Mouse (Mus musculus): ENCODE data around the gene Slc25a15. TPM values are rescaled to one million over a fixed set of nuclear protein-coding genes. Genes with fewer than 3 reads are reported as not detected.

Gene Slc25a15
- polyA plus RNA-seq, 1 experiment from 2014 or later = 14.2 TPM

GRCm38 (mm10) chr8:22390766-22391463 lies 7.5 kb downstream of the Slc25a15 start:
- Histone ChIP-seq H3K9ac (no peak overlapping the region), H3K4me2 (replicated peaks) (no peak overlapping the region), H3K27ac (no peak overlapping the region), H3K27me3 (replicated peaks) (no peaks in the 10 kb centered on the region), H3K4me3 (no peak overlapping the region), H3K36me3 (peaks cover 14% of the 10 kb centered on the region; the same call in 1 of the 2 replicates), H3K4me1 (no peaks in the 10 kb centered on the region), H3K9me3 (no peaks in the 10 kb centered on the region)
- WGBS = 92% methylated on average over 8 of the region's 8 CpGs
- no peak for ATAC-seq (ENCODE audit: low FRiP score, low read depth)

DNA sequence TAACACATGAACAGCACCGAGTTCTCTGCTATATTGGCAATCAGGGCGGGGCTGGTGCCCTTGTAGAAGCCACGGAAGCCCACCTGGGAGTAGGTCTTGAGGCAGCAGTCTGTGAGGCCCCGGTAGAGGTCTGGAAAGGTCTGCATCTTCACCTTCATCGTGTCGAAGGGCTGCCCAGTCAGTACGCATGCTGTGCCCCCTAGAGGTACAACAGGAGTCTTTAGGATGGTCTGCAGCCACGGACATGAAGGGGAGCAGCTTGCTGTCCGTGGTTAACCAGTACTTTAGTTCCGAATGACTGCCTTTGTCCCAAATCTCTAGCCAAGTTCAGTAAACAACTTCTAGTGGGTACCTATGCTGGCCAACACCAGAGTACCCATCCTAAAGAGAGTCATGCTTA lies 8.5 kb downstream of the Slc25a15 start:
- WGBS = 83% methylated on average over 10 of the region's 10 CpGs
- no peak for ATAC-seq (ENCODE audit: low FRiP score, low read depth)

DNA sequence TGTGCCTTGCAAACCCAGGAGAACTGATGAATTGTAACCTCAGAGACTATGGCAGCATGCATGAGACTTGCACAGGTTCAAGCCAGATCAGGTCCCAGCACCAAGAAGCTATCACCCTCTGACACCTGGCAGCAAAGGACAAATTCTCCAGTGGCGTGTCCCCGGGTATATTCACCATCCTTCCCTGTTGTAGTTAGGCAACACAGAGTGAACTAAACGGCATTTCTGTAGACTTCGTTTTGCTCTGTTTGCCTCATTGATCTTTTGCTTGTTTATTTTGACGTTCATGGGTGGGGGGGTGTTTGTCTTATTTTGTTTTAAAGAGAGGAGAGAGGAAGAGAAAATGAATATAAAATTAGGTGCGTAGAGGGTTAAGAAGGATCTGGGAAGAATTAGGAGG lies 13.2 kb downstream of the Slc25a15 start:
- no peak overlapping the region for H3K4me3 ChIP-seq
- H3K9ac ChIP-seq = no peak overlapping the region
- no peaks in the 10 kb centered on the region for H3K4me1 ChIP-seq
- 96% methylated on average over 6 of the region's 6 CpGs for WGBS
- H3K4me2 ChIP-seq (replicated peaks) = no peak overlapping the region
- H3K27me3 ChIP-seq (replicated peaks) = no peaks in the 10 kb centered on the region
- H3K27ac ChIP-seq = no peak overlapping the region
- peaks cover 30% of the 10 kb centered on the region for H3K36me3 ChIP-seq
- no peaks in the 10 kb centered on the region for H3K9me3 ChIP-seq
- ATAC-seq (ENCODE audit: low FRiP score, low read depth) = no peak

More for the DNA sequence above, 8.5 kb downstream of the Slc25a15 start:
- Histone ChIP-seq H3K27ac (no peak overlapping the region), H3K9ac (no peak overlapping the region), H3K27me3 (replicated peaks) (no peaks in the 10 kb centered on the region), H3K4me3 (no peak overlapping the region), H3K9me3 (no peaks in the 10 kb centered on the region), H3K4me2 (replicated peaks) (no peak overlapping the region), H3K4me1 (no peaks in the 10 kb centered on the region), H3K36me3 (peaks cover 14% of the 10 kb centered on the region; the same call in 1 of the 2 replicates)

GRCm38 (mm10) chr8:22382824-22383595 lies 15.4 kb downstream of the Slc25a15 start:
- H3K36me3 ChIP-seq = peaks cover 19% of the 10 kb centered on the region
- ATAC-seq (ENCODE audit: low FRiP score, low read depth) = no peak
- no peaks in the 10 kb centered on the region for H3K4me1 ChIP-seq
- H3K9me3 ChIP-seq = no peaks in the 10 kb centered on the region
- H3K27me3 ChIP-seq (replicated peaks) = no peaks in the 10 kb centered on the region
- H3K27ac ChIP-seq = no peak overlapping the region
- H3K9ac ChIP-seq = no peak overlapping the region
- no peak overlapping the region for H3K4me3 ChIP-seq
- WGBS = 82% methylated on average over 19 of the region's 19 CpGs
- H3K4me2 ChIP-seq (replicated peaks) = no peak overlapping the region

GRCm38 (mm10) chr8:22380934-22381333 lies 17.5 kb downstream of the Slc25a15 start:
- Histone ChIP-seq H3K9me3 (no peaks in the 10 kb centered on the region), H3K36me3 (peaks cover 17% of the 10 kb centered on the region), H3K4me1 (no peaks in the 10 kb centered on the region), H3K9ac (no peak overlapping the region), H3K27me3 (replicated peaks) (no peaks in the 10 kb centered on the region), H3K4me3 (no peak overlapping the region), H3K4me2 (replicated peaks) (no peak overlapping the region), H3K27ac (no peak overlapping the region)
- ATAC-seq (ENCODE audit: low FRiP score, low read depth) = no peak
- 95% methylated on average over 11 of the region's 11 CpGs for WGBS

- peak; percentile 81; the same call in 1 of the 2 replicates for ATAC-seq (ENCODE audit: low FRiP score, low read depth)
- H3K27ac ChIP-seq = no peak overlapping the region
- WGBS = 53% methylated on average over 5 of the region's 5 CpGs
Measured at GRCm38 (mm10) chr8:22376903-22377302, 21.5 kb downstream of the Slc25a15 start.

DNA sequence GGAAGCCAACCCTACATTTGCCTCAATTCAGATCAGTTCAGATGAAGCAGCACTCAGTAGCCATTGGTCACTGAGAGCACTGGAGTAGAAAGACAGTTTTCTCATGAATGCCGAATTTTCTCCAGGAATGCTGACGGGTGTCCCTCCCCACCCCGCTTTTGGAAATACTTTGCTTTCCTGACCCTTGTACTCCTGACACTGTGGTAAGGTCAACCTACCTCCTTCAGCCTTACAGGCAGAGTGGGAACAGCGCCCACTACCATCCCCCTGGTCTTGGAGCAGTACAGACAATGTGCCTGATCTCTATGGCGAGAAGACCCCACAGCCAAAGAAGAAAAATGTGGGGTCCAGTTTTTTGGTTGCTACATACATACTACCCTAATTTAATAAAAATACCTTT lies 22.1 kb downstream of the Slc25a15 start:
- no peak for ATAC-seq (ENCODE audit: low FRiP score, low read depth)
- H3K4me2 ChIP-seq (replicated peaks) = no peak overlapping the region
- no peaks in the 10 kb centered on the region for H3K27me3 ChIP-seq (replicated peaks)
- H3K27ac ChIP-seq = no peak overlapping the region
- H3K36me3 ChIP-seq = peaks cover 7% of the 10 kb centered on the region
- no peaks in the 10 kb centered on the region for H3K9me3 ChIP-seq
- H3K9ac ChIP-seq = no peak overlapping the region
- H3K4me1 ChIP-seq = no peaks in the 10 kb centered on the region
- H3K4me3 ChIP-seq = no peak overlapping the region
- 93% methylated on average over 5 of the region's 5 CpGs for WGBS

More at GRCm38 (mm10) chr8:22376903-22377302, 21.5 kb downstream of the Slc25a15 start:
- H3K36me3 ChIP-seq = peaks cover 12% of the 10 kb centered on the region
- H3K4me1 ChIP-seq = no peaks in the 10 kb centered on the region
- no peaks in the 10 kb centered on the region for H3K27me3 ChIP-seq (replicated peaks)
- no peak overlapping the region for H3K4me3 ChIP-seq
- no peak overlapping the region for H3K9ac ChIP-seq
- no peak overlapping the region for H3K4me2 ChIP-seq (replicated peaks)
- H3K9me3 ChIP-seq = no peaks in the 10 kb centered on the region

- no peak for ATAC-seq (ENCODE audit: low FRiP score, low read depth)
- Histone ChIP-seq H3K27ac (no peak overlapping the region), H3K27me3 (replicated peaks) (no peaks in the 10 kb centered on the region), H3K4me3 (no peak overlapping the region), H3K9ac (no peak overlapping the region), H3K9me3 (peaks cover 4% of the 10 kb centered on the region; the same call in 1 of the 2 replicates), H3K4me2 (replicated peaks) (no peak overlapping the region), H3K4me1 (no peaks in the 10 kb centered on the region), H3K36me3 (no peaks in the 10 kb centered on the region)
- WGBS = 92% methylated on average over 6 of the region's 6 CpGs
Measured at GRCm38 (mm10) chr8:22359882-22360281, 38.5 kb downstream of the Slc25a15 start.

DNA sequence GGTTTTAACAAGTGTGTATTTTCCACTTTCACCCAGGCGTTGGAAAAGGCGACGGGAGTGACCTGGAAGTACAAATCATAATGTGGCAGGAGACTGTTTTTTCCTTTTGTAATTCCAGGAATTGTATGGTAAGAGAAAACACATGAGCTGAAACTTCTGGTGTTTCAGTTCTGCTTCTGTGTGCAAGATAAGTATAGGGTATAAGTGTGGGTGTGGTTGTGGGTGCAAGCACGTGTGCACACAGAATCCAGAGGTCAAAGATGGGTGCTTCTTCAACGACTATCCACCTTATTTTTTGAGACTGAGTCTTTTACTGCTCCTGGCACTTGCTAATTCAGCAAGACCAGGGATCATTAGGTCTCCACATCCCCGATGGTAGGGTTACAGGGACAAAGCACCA lies 39.0 kb downstream of the Slc25a15 start:
- Histone ChIP-seq H3K9ac (no peak overlapping the region), H3K4me1 (no peaks in the 10 kb centered on the region), H3K9me3 (peaks cover 4% of the 10 kb centered on the region; the same call in 1 of the 2 replicates), H3K27ac (no peak overlapping the region), H3K36me3 (no peaks in the 10 kb centered on the region), H3K27me3 (replicated peaks) (no peaks in the 10 kb centered on the region), H3K4me3 (no peak overlapping the region), H3K4me2 (replicated peaks) (no peak overlapping the region)
- no peak for ATAC-seq (ENCODE audit: low FRiP score, low read depth)
- WGBS = 88% methylated on average over 6 of the region's 6 CpGs

DNA sequence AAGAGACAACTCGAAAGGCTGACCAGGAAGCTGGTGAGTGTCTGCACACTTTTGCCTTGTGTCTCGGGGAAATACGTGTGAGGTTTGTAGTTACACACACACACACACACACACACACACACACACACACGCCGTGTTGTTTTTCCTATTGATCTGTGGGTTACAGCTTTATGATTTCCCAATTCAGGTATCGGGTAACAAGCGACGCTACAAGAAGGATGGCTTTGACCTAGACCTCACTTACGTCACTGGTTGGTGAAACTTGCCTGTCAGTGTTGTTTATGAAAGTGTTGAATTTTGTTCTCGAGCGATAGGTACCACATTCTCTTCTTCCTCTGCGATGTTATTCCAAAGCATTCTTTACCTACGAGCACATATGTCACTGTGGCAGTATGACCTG lies 63.0 kb downstream of the Slc25a15 start:
- Histone ChIP-seq H3K4me1 (no peaks in the 10 kb centered on the region), H3K9ac (no peak overlapping the region), H3K9me3 (no peaks in the 10 kb centered on the region), H3K27me3 (replicated peaks) (no peaks in the 10 kb centered on the region), H3K36me3 (no peaks in the 10 kb centered on the region), H3K4me3 (no peak overlapping the region), H3K27ac (no peak overlapping the region), H3K4me2 (replicated peaks) (no peak overlapping the region)
- WGBS = 90% methylated on average over 13 of the region's 13 CpGs
- ATAC-seq (ENCODE audit: low FRiP score, low read depth) = no peak

All from neural tube, embryonic 12.5 days (tissue).